Mouse (Mus musculus) spleen, adult 2 months (tissue): ENCODE data around the gene Mybpc2.

Experiments used
- CTCF ChIP-seq: fragments of 200-500 bp; IDR thresholded peaks from 2 replicates; pipeline ENCODE4 v1.5.1; 2011; ENCODE audit warnings: mild to moderate bottlenecking, inconsistent platforms; ENCODE audit not compliant: insufficient read depth, insufficient read length, insufficient replicate concordance; ENCODE audit errors: extremely low read depth
- POLR2A ChIP-seq: fragments of 200-500 bp; IDR thresholded peaks from 2 replicates; pipeline ENCODE4 v1.6.1; 2011; ENCODE audit warnings: low read depth, low read length, inconsistent platforms

DNA sequence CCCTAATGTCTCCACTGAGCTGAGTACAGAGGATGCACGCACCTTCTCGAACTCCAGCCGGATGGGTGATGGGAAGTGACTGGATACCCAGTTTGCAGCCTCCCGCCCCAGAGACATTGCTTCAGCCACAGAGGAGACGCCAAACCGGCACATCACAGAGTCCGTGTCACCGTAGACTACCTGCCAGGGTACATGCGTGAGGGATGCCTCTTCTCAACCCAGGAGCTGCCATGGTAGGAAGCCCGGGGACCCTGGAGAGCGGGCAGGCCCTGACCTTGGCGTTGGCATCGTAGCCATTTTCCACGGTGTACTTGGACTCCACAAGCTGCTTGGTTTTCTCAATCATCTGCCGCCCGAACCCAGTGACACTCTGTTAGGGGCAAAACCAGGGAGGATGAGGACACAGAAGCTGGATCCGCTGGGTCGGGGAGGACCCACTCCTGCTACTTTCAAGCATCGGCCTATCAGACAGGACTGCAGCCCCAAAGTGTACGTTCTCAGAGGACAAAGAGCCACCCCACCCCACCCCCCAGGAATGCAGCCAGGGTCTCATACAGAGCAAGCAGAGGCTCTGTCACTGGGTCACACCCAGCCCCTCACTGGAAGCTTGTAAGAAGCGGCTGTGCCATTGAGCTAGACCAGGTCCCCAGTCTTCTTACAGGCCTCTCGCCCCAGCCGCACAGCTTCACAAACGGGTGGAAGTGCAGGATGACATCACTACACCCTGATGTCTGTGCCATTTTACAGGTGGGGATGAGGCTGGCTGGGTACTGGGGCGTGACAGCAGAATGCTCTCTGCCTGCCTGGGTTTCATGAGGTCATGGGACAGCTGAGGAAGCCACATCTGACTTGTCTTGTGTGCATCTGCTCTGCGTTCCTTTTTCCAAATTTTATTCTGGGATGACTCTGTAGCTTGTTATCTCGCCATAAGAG, 11.5 kb upstream of the Mybpc2 start:
- TF ChIP-seq CTCF (no peak), POLR2A (no peak)
